Mouse (Mus musculus) ES-Bruce4 (cell line): Measurements from ENCODE around the gene Tmem44.

ENCODE experiments used
- CTCF ChIP-seq: IDR thresholded peaks from one replicate; pipeline ENCODE4 v1.8.1; 2011; ENCODE audit warnings: low read depth, low read length
- EP300 ChIP-seq: IDR thresholded peaks from 2 replicates; pipeline ENCODE4 v1.6.1; 2011; ENCODE audit warnings: low read depth, low read length; ENCODE audit not compliant: insufficient read depth
- POLR2A ChIP-seq: IDR thresholded peaks from one replicate; pipeline ENCODE4 v1.8.1; 2011; ENCODE audit warnings: low read length; ENCODE audit not compliant: insufficient read depth

DNA sequence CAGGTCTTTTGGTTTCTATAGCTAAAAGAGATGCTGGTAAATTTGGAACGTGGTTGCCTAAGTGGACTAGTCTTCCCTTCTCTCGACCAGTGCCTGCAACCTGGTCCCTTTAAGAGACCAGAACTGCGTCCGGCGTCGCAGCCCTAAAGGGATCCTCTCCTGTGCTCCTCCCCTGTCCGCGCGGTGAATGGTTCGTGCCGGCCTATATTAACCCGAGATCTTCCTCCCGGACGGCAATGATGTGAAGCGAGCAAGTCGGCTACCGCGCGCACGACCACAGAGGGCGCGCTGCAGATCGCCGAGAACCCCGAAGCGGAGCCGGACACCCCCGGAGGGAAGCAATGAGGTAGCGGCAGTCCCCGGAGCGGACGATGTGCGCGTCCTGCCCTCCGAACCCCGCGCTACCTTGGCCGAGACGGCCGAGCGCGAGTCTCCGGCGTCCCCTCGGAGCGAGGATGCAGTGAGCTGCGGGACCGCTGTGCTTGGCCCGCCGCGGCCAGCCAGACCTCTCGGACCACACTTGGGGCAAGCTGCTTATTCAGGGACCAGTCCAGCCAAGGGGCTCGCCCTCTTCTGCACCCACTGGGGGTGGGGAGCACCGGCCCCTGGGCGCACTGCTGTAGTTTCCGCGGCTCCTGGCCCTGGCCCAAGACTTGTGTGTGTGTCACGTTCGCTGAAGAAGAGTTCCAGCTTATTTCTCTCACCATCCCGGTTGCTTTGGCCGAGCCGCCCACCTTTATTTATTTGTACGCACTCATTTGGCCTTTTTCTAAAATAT is 49.0 kb upstream of the Tmem44 start, which contains the start of gene Fam43a:
- TF ChIP-seq POLR2A (peak; percentile 89), CTCF (peak; percentile 28), EP300 (0 out of 2 replicates have a peak, but pooled peaks have one; percentile 75)
